In the genomic region with DNA sequence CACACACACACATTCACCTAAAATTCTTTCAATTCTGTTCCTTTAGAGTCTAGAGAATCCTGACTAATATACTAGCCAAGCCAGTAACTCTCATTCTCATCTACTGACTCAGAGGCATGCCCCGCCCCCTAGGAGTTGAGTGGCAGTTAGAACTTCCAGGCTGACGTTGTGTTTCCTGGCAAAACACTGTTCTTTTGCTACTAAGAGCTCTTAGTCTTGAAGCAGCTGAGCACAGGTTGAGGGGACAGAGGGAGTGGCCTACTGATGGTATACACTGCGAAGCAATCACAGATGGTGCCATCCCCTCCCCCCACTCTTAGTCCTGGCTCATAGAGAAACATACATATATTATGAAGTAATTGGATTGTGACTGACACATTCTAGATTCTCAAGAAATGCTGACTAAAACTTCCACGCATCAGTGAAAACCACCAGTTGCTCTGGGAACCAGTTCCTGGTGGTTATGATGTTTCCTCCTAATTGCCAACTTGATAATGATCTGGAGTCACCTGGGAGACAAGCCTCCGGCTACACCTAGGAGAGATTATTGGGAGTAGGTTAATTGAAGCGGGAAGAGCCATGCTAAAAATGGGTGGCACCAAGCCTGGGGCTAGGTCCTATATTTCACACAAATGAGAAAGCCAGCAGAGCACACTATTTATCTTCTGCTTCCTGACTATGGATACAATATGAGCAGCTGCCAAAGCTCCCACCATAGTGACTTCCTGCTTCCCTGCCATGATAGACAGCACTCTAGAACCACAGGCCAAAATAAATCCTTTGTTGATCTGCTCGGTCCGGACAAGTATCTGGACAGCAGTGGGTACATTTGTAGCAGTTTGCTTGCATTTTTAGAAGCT, we compare ENCODE assay signal across 9 mouse cellular contexts.
DNase-seq lines count a peak whose midpoint lies in the region; ATAC-seq and TF ChIP-seq lines count a peak whose summit lies in the region.
"Had no signal": no experiment of that assay in that cellular context is flagged by ENCODE, and none has a peak within 500 bp of the region (broad histone marks: within the 10 kb centered on the region; RNA-seq: fewer than 3 reads in every experiment).

No protein-coding gene starts in this region.

- peaks cover 0 to under 1% of the 10 kb centered on the region in 2 experiments; a peak in 1 of 4 replicates for H3K27me3 ChIP-seq in MEL (ENCODE audit: control insufficient read depth in 1 of 2, insufficient read depth in 2 of 2, low read length in 2 of 2)
- H3K27me3 ChIP-seq in heart, embryonic 16.5 days (ENCODE audit: control insufficient read depth, insufficient read depth, low read length): no peaks in the 10 kb centered on the region

- no peaks in the 10 kb centered on the region; the same call in 1 of the 2 replicates for H3K79me2 ChIP-seq in MEL (ENCODE audit: control insufficient read depth, insufficient read depth, low read length, poor library complexity)

- no peak overlapping the region for H3K4me2 ChIP-seq in heart, embryonic 16.5 days (ENCODE audit: low read depth, low read length)

- peak; percentile 37; the same call in 1 of the 2 replicates for ATAC-seq in heart, embryonic 16.5 days (replicated peaks; ENCODE audit: extremely low read depth, insufficient read depth, low FRiP score)
- no peak for ATAC-seq in erythroblast, adult 5-6 weeks (replicated peaks; ENCODE audit: low FRiP score, poor library complexity, severe bottlenecking)

- no peak overlapping the region for H3K9ac ChIP-seq in MEL (ENCODE audit: control insufficient read depth, low read depth, low read length, poor library complexity, severe bottlenecking)
- no peak overlapping the region for H3K9ac ChIP-seq in heart, embryonic 16.5 days (ENCODE audit: low read length)

- no peak for TF ChIP-seq CTCF in gastrocnemius, adult 2 months (IDR thresholded peaks at IDR 0.05)
- no peak for TF ChIP-seq CTCF in MEL (IDR thresholded peaks at IDR 0.05 in 2 of 3, conservative IDR thresholded peaks at IDR 0.05 in 1 of 3; ENCODE audit: control insufficient read depth in 1 of 3, insufficient read depth in 1 of 3, low read depth in 2 of 3, low read length in 3 of 3, poor library complexity in 1 of 3, severe bottlenecking in 1 of 3)

- WGBS in heart, embryonic 16.5 days: 60% methylated on average over 8 of the region's 8 CpGs

- TF ChIP-seq EP300 in MEL (IDR thresholded peaks at IDR 0.05; ENCODE audit: low read depth in 1 of 2, low read length in 2 of 2): no peak

- H3K4me3 ChIP-seq in gastrocnemius, adult 2 months: no peak overlapping the region
- H3K4me3 ChIP-seq in MEL (ENCODE audit: control insufficient read depth in 1 of 2, insufficient read depth in 1 of 2, low read depth in 2 of 2, low read length in 2 of 2): no peak overlapping the region
- no peak overlapping the region for H3K4me3 ChIP-seq in heart, embryonic 16.5 days (ENCODE audit: low read length)

- peak; percentile 44 for DNase-seq in gastrocnemius, adult 2 months
- DNase-seq in gastrocnemius, adult 18-20 months (ENCODE audit: low spot score): no peak
- peak; percentile 57 for DNase-seq in MEL (ENCODE audit: low read depth, low spot score)
- peak; percentile 76 for DNase-seq in lung, postnatal 10 days
- DNase-seq in layer of hippocampus, postnatal 10 days (ENCODE audit: low spot score in 2 of 2): no peak
- DNase-seq in retina, postnatal 1 day: no peak

- H3K27ac ChIP-seq in gastrocnemius, adult 2 months: no peak overlapping the region
- H3K27ac ChIP-seq in MEL (ENCODE audit: control insufficient read depth, low read depth, low read length): no peak overlapping the region
- H3K27ac ChIP-seq in heart, embryonic 16.5 days (ENCODE audit: low read length): 0 out of 2 replicates have a peak overlapping the region, but pooled peaks have one; percentile 17
- H3K27ac ChIP-seq: macrophage had no signal

- no peaks in the 10 kb centered on the region for H3K9me3 ChIP-seq in MEL (replicated peaks; ENCODE audit: insufficient read depth, low read length)
- H3K9me3 ChIP-seq in heart, embryonic 16.5 days (replicated peaks; ENCODE audit: control insufficient read depth, low read length): no peaks in the 10 kb centered on the region

- intact Hi-C loops in gastrocnemius, adult 2 months (cut with DNase I): no loop called here

- TF ChIP-seq RAD21 in MEL (IDR thresholded peaks at IDR 0.05; ENCODE audit: low read depth, low read length): no peak

- peaks cover 6 to 35% of the 10 kb centered on the region in 2 experiments for H3K4me1 ChIP-seq in MEL (ENCODE audit: control insufficient read depth in 1 of 2, insufficient read depth in 2 of 2, low read length in 2 of 2)
- no peaks in the 10 kb centered on the region for H3K4me1 ChIP-seq in heart, embryonic 16.5 days (ENCODE audit: control insufficient read depth, insufficient read depth, low read length)

- peaks cover 0 to 19% of the 10 kb centered on the region in 2 experiments; a peak in 2 of 4 replicates for H3K36me3 ChIP-seq in MEL (ENCODE audit: control insufficient read depth in 1 of 2, insufficient read depth in 2 of 2, low read length in 2 of 2)
- H3K36me3 ChIP-seq in heart, embryonic 16.5 days (ENCODE audit: control insufficient read depth, insufficient read depth): no peaks in the 10 kb centered on the region

- no peak for TF ChIP-seq POLR2A in MEL (IDR thresholded peaks at IDR 0.05; ENCODE audit: control insufficient read depth in 1 of 2, insufficient read depth in 1 of 2, low read depth in 1 of 2, low read length in 2 of 2, poor library complexity in 1 of 2)

TF ChIP-seq in MEL, 35 proteins besides CTCF, POLR2A, EP300 and RAD21:
- TF ChIP-seq ELF1 (IDR thresholded peaks at IDR 0.05; ENCODE audit: low read depth, low read length) (no peak), SIN3A (IDR thresholded peaks at IDR 0.05; ENCODE audit: low read length) (no peak), MAFK (IDR thresholded peaks at IDR 0.05; ENCODE audit: borderline replicate concordance, low read depth, low read length) (no peak), MXI1 (IDR thresholded peaks at IDR 0.05; ENCODE audit: low read depth, low read length) (no peak), GATA1 (IDR thresholded peaks at IDR 0.05; ENCODE audit: low read depth, low read length) (no peak), KAT2A (conservative IDR thresholded peaks at IDR 0.05; ENCODE audit: low read depth, low read length) (no peak), USF2 (IDR thresholded peaks at IDR 0.05; ENCODE audit: borderline replicate concordance in 1 of 2, insufficient read depth in 1 of 2, low read depth in 1 of 2, low read length in 2 of 2) (no peak), GABPA (IDR thresholded peaks at IDR 0.05; ENCODE audit: low read depth, low read length) (no peak), E2F4 (IDR thresholded peaks at IDR 0.05; ENCODE audit: borderline replicate concordance, low read depth, low read length) (no peak), MAZ (IDR thresholded peaks at IDR 0.05; ENCODE audit: low read depth, low read length) (no peak), POLR2AphosphoS2 (IDR thresholded peaks at IDR 0.05; ENCODE audit: low read length) (no peak), MAX (IDR thresholded peaks at IDR 0.05; ENCODE audit: low read length) (no peak), ZNF384 (IDR thresholded peaks at IDR 0.05; ENCODE audit: low read depth, low read length) (no peak), HCFC1 (IDR thresholded peaks at IDR 0.05; ENCODE audit: low read depth, low read length) (no peak), SMC3 (IDR thresholded peaks at IDR 0.05; ENCODE audit: low read depth, low read length) (no peak), JUND (IDR thresholded peaks at IDR 0.05; ENCODE audit: low read depth, low read length) (no peak)

Comparison
In these comparisons a context has a peak if more than half of its experiments do, and no peak if none do; other contexts are left out.
1. DNase-seq: peak in gastrocnemius, adult 2 months (single experiment), MEL (single experiment) and lung, postnatal 10 days (single experiment); none in gastrocnemius, adult 18-20 months (single experiment), layer of hippocampus, postnatal 10 days (0 of 2) and retina, postnatal 1 day (single experiment).